ENCODE assay signal across 12 mouse cellular contexts in genomic region chr7:83660273-83660691, GRCm38 (mm10). TPM values are rescaled to one million over a fixed set of nuclear protein-coding genes. Genes with fewer than 3 reads are reported as not detected.
A peak's percentile ranks its signal among the peaks of the same experiment; 100 is the strongest.
DNase-seq lines count a peak whose midpoint lies in the region; ATAC-seq and TF ChIP-seq lines count a peak whose summit lies in the region.
"Had no signal": no experiment of that assay in that cellular context is flagged by ENCODE, and none has a peak within 500 bp of the region (broad histone marks: within the 10 kb centered on the region; RNA-seq: fewer than 3 reads in every experiment).

No protein-coding gene starts in this region.

- no peaks in the 10 kb centered on the region for H3K27me3 ChIP-seq in liver, embryonic 15.5 days
- no peaks in the 10 kb centered on the region for H3K27me3 ChIP-seq in liver, embryonic 12.5 days (replicated peaks)
- H3K27me3 ChIP-seq in CH12.LX (replicated peaks), result no peaks in the 10 kb centered on the region
- H3K27me3 ChIP-seq in limb, embryonic 10.5 days (ENCODE audit: low read depth, poor library complexity, severe bottlenecking), result no peaks in the 10 kb centered on the region
- H3K27me3 ChIP-seq: forebrain, embryonic 12.5 days; hindbrain, embryonic 15.5 days had no signal

- no peak overlapping the region for H3K4me3 ChIP-seq in liver, embryonic 15.5 days (replicated peaks)
- H3K4me3 ChIP-seq in liver, embryonic 12.5 days, result no peak overlapping the region
- H3K4me3 ChIP-seq in CH12.LX (replicated peaks in 1 of 3; ENCODE audit: low read depth in 2 of 3, low read length in 2 of 3, poor library complexity in 1 of 3), result peak overlapping the region in 2 of 3 experiments; percentile 29 to 35
- H3K4me3 ChIP-seq in limb, embryonic 10.5 days, result no peak overlapping the region
- H3K4me3 ChIP-seq: forebrain, embryonic 12.5 days; hindbrain, embryonic 15.5 days had no signal

- dilution Hi-C loops in CH12.LX (cut with MboI; ENCODE audit: extremely low pct_ligation_motif_present, extremely low pct_unique_long_range_greater_than_20kb, low sequenced_read_pairs), result no loop called here

- TF ChIP-seq RAD21 in CH12.LX (IDR thresholded peaks at IDR 0.05; ENCODE audit: low read depth, low read length), result no peak

- peak overlapping the region; percentile 54; the same call in 1 of the 2 replicates for H3K27ac ChIP-seq in liver, embryonic 15.5 days (replicated peaks)
- no peak overlapping the region for H3K27ac ChIP-seq in liver, embryonic 12.5 days
- H3K27ac ChIP-seq in CH12.LX (ENCODE audit: insufficient read depth, low read depth), result peak overlapping the region; percentile 96
- H3K27ac ChIP-seq in limb, embryonic 10.5 days, result no peak overlapping the region
- H3K27ac ChIP-seq: forebrain, embryonic 12.5 days; hindbrain, embryonic 15.5 days had no signal

- H3K9ac ChIP-seq in liver, embryonic 15.5 days, result no peak overlapping the region
- H3K9ac ChIP-seq in liver, embryonic 12.5 days, result no peak overlapping the region
- no peak overlapping the region for H3K9ac ChIP-seq in CH12.LX (ENCODE audit: insufficient read depth, low read depth)
- H3K9ac ChIP-seq: forebrain, embryonic 12.5 days; hindbrain, embryonic 15.5 days had no signal

- H3K79me2 ChIP-seq in CH12.LX (replicated peaks; ENCODE audit: control insufficient read depth, extremely low read depth, insufficient read depth, poor library complexity, severe bottlenecking), result no peaks in the 10 kb centered on the region

- ATAC-seq in liver, embryonic 15.5 days (ENCODE audit: insufficient read depth), result no peak
- ATAC-seq in liver, embryonic 12.5 days, result no peak

- in situ Hi-C loops in CH12.LX (cut with MboI; ENCODE audit: low pct_ligation_motif_present, low pct_unique_long_range_greater_than_20kb, low sequenced_read_pairs), result loop anchor here (25.0 kb wide), 1 partner anchor 227 kb away; the partner anchor contains the start of genes Mesd and Tlnrd1

- no peaks in the 10 kb centered on the region for H3K4me1 ChIP-seq in liver, embryonic 15.5 days (replicated peaks)
- no peaks in the 10 kb centered on the region for H3K4me1 ChIP-seq in liver, embryonic 12.5 days
- H3K4me1 ChIP-seq in CH12.LX (ENCODE audit: control insufficient read depth in 1 of 2, insufficient read depth in 2 of 2), result peaks cover 22 to 69% of the 10 kb centered on the region in 2 experiments
- peaks cover 2% of the 10 kb centered on the region for H3K4me1 ChIP-seq in limb, embryonic 10.5 days
- H3K4me1 ChIP-seq: forebrain, embryonic 12.5 days; hindbrain, embryonic 15.5 days had no signal

- 82% methylated on average over 11 of the region's 11 CpGs for WGBS in liver, embryonic 15.5 days (ENCODE audit: insufficient replicate concordance)
- whole genome bisulfite sequencing in liver, embryonic 12.5 days (ENCODE audit: insufficient replicate concordance), result 86% methylated on average over 11 of the region's 11 CpGs
- WGBS in limb, embryonic 10.5 days, result 92% methylated on average over 11 of the region's 11 CpGs

- TF ChIP-seq CTCF in CH12.LX (conservative IDR thresholded peaks at IDR 0.05 in 1 of 2, IDR thresholded peaks at IDR 0.05 in 1 of 2; ENCODE audit: low read depth in 2 of 2, low read length in 2 of 2), result peak in 1 of 2 experiments; percentile 35; a peak in 2 of 4 replicates

- TF ChIP-seq EP300 in CH12.LX (IDR thresholded peaks at IDR 0.05; ENCODE audit: low read length), result no peak

- no peaks in the 10 kb centered on the region for H3K36me3 ChIP-seq in liver, embryonic 15.5 days (replicated peaks)
- H3K36me3 ChIP-seq in liver, embryonic 12.5 days, result no peaks in the 10 kb centered on the region
- peaks cover 0 to 2% of the 10 kb centered on the region in 2 experiments for H3K36me3 ChIP-seq in CH12.LX (replicated peaks in 1 of 2; ENCODE audit: control insufficient read depth in 1 of 2, insufficient read depth in 1 of 2, low read length in 1 of 2)
- H3K36me3 ChIP-seq in limb, embryonic 10.5 days, result no peaks in the 10 kb centered on the region
- H3K36me3 ChIP-seq: forebrain, embryonic 12.5 days; hindbrain, embryonic 15.5 days had no signal

- TF ChIP-seq POLR2A in CH12.LX (IDR thresholded peaks at IDR 0.05; ENCODE audit: low read depth, low read length), result no peak

- no peak for DNase-seq in CH12.LX (ENCODE audit: extremely low read depth)
- DNase-seq in brain, adult 2 months (ENCODE audit: low read depth, low spot score), result peak; percentile 55
- peak; percentile 78 to 86 for DNase-seq in thymus, adult 18-20 months
- DNase-seq in limb, embryonic 10.5 days (ENCODE audit: low spot score), result no peak
- DNase-seq in heart, postnatal 4 days, result no peak
- DNase-seq in layer of hippocampus, adult 9-10 months (ENCODE audit: low spot score), result no peak
- DNase-seq: heart, adult 18-20 months; layer of hippocampus, postnatal 36 days had no signal

- H3K9me3 ChIP-seq in liver, embryonic 15.5 days (replicated peaks), result no peaks in the 10 kb centered on the region
- H3K9me3 ChIP-seq in liver, embryonic 12.5 days (replicated peaks), result no peaks in the 10 kb centered on the region
- peaks cover 14% of the 10 kb centered on the region for H3K9me3 ChIP-seq in CH12.LX (replicated peaks; ENCODE audit: low read length)
- no peaks in the 10 kb centered on the region for H3K9me3 ChIP-seq in limb, embryonic 10.5 days (replicated peaks)
- H3K9me3 ChIP-seq: forebrain, embryonic 12.5 days; hindbrain, embryonic 15.5 days had no signal

- no peak overlapping the region for H3K4me2 ChIP-seq in liver, embryonic 15.5 days
- H3K4me2 ChIP-seq in liver, embryonic 12.5 days, result no peak overlapping the region
- H3K4me2 ChIP-seq in CH12.LX (ENCODE audit: insufficient read depth, low read depth, poor library complexity, severe bottlenecking), result peak overlapping the region; percentile 18; the same call in 1 of the 2 replicates
- H3K4me2 ChIP-seq: forebrain, embryonic 12.5 days; hindbrain, embryonic 15.5 days had no signal

TF ChIP-seq in CH12.LX, 34 proteins besides CTCF, POLR2A, EP300 and RAD21:
- no peak for TF ChIP-seq ZNF384 (IDR thresholded peaks at IDR 0.05; ENCODE audit: low read depth, low read length)
- TF ChIP-seq ZKSCAN1 (IDR thresholded peaks at IDR 0.05; ENCODE audit: borderline replicate concordance, low read depth, low read length), result no peak
- no peak for TF ChIP-seq GABPA (IDR thresholded peaks at IDR 0.05; ENCODE audit: insufficient replicate concordance, low read depth, low read length)
- TF ChIP-seq TCF12 (IDR thresholded peaks at IDR 0.05; ENCODE audit: low read depth, low read length), result no peak
- peak; percentile 80 for TF ChIP-seq BHLHE40 (IDR thresholded peaks at IDR 0.05; ENCODE audit: low read depth, low read length)
- peak; percentile 73; the same call in 1 of the 2 replicates for TF ChIP-seq MAX (IDR thresholded peaks at IDR 0.05; ENCODE audit: low read length)
- TF ChIP-seq PAX5 (IDR thresholded peaks at IDR 0.05; ENCODE audit: low read length), result no peak
- TF ChIP-seq E2F4 (IDR thresholded peaks at IDR 0.05; ENCODE audit: insufficient replicate concordance, low read depth, low read length), result no peak
- peak; percentile 43 for TF ChIP-seq USF2 (conservative IDR thresholded peaks at IDR 0.05; ENCODE audit: low read depth, low read length)
- peak; percentile 75; the same call in 1 of the 2 replicates for TF ChIP-seq ELF1 (IDR thresholded peaks at IDR 0.05; ENCODE audit: low read depth, low read length)
- TF ChIP-seq CHD2 (IDR thresholded peaks at IDR 0.05; ENCODE audit: low read length), result no peak
- no peak for TF ChIP-seq RCOR1 (conservative IDR thresholded peaks at IDR 0.05; ENCODE audit: low read depth, low read length)
- peak; percentile 46; the same call in 1 of the 2 replicates for TF ChIP-seq MYC (IDR thresholded peaks at IDR 0.05; ENCODE audit: low read depth, low read length)
- TF ChIP-seq IRF4 (IDR thresholded peaks at IDR 0.05; ENCODE audit: low read depth, low read length), result no peak
- peak; percentile 65 for TF ChIP-seq USF1 (IDR thresholded peaks at IDR 0.05; ENCODE audit: low read depth, low read length)
- TF ChIP-seq KAT2A (IDR thresholded peaks at IDR 0.05; ENCODE audit: insufficient replicate concordance, low read length), result no peak

RNA-seq across cellular contexts. Expression of gene Stard5, which starts 28.5 kb away (rescaled TPM):
- 14.4 and 18.8 TPM in 2 replicates for polyA plus RNA-seq in liver, embryonic 15.5 days (2015; fragmentation: Nextera tagmentation; extraction: Ambion mirVana)
- 7.6 and 7.9 TPM in 2 replicates for polyA plus RNA-seq in liver, embryonic 12.5 days (2016; fragmentation: Nextera tagmentation; extraction: Ambion mirVana)
- total RNA-seq in CH12.LX (2012; rRNA removed), result 37.6 and 44.9 TPM in 2 replicates
- 30.1 and 31.7 TPM in 2 replicates for total RNA-seq in CH12.LX (2014; rRNA removed)
- 33.1 and 39.2 TPM in 2 replicates for polyA plus RNA-seq in CH12.LX (2012; ENCODE audit: insufficient read length, low read depth)
- 15.2 and 18.1 TPM in 2 replicates for polyA plus RNA-seq in limb, embryonic 10.5 days (2016; fragmentation: Nextera tagmentation; extraction: Ambion mirVana)
- total RNA-seq in heart, postnatal 4 days (2021), result 10 to 100 TPM; 27.5 to 28.8 TPM

Comparison
In these comparisons a context has a peak if more than half of its experiments do, and no peak if none do; other contexts are left out.
1. H3K27ac ChIP-seq: peak in liver, embryonic 15.5 days (single experiment) and CH12.LX (single experiment); none in liver, embryonic 12.5 days (single experiment) and limb, embryonic 10.5 days (single experiment).
2. H3K4me3 ChIP-seq: peak in CH12.LX (2 of 3); none in liver, embryonic 15.5 days (single experiment), liver, embryonic 12.5 days (single experiment) and limb, embryonic 10.5 days (single experiment).
3. DNase-seq: peak in brain, adult 2 months (single experiment) and thymus, adult 18-20 months (2 of 2); none in CH12.LX (single experiment), limb, embryonic 10.5 days (single experiment), heart, postnatal 4 days (single experiment) and layer of hippocampus, adult 9-10 months (single experiment).